Mouse (Mus musculus) v-Abl transformed pro-B cells (cell line): ENCODE data around the gene Edn2.

Source experiments
- in situ Hi-C, 2 experiments: fragments of 400-800 bp; cut with MboI; formaldehyde crosslinking; loops; one replicate each; pipeline ENCODE4 v1.15.1; 2025; ENCODE audit not compliant: unreplicated experiment in 2 of 2

Gene Edn2

DNA sequence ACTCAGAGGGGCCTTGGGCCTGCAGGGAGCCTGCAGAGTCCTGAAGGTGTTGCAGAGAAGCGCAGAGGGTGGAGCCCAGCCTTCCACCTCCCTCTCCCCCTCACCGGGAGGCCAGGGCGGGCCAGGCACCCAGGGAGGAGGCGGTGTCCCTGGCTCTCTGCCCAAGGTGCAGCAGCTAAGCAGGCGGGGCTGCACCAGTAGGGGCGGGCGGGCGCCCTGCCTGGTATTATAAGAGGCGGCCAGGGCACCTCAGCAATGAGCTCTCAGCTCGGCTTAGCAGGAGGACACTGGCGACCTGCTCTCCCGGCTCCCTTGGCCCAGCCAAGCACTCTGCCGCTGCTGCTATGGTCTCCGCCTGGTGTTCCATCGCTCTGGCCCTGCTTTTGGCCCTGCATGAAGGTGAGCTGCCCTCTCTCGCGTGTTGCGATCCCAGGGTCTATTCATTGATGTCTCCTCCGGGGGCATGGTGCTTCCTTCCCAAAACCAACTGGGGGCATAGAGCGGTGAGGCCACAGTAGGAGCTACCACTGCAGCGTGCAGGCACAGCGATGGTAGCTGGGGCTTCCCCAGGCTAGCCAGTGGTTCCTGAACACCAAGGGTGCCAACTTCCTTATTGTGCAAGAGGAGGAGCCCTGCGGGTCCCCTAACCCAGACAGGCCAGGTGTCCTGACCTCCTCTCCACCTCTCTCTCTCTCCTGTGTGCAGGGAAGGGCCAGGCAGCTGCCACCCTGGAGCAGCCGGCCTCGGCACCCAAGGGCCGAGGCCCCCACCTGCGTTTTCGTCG is at the start of gene Edn2:
TSS of gene Edn2 (plus strand) at position 41 of the 784 bp plus-strand sequence.
- in situ Hi-C loops, result no loop called here

DNA sequence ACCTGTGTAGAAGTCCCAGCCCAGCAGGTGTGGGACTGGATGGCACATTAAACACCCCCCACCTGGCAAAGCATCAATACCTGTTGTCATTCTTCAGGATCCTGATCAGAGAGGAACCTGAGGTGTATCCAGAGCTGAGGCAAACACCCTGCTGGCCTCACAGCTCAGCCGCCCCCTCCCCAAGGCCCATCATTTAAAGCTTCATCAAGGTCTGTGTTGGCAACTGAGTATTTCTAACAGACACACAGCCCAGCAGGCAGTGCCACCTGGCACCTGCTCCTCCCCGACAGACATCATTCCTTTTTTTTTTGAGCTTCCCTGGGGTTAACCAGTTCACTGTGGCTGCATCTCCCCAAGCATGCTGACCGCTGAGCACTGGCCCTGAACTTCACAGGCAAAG is 45.5 kb upstream of the Edn2 start:
- in situ Hi-C loops, result no loop called here

DNA sequence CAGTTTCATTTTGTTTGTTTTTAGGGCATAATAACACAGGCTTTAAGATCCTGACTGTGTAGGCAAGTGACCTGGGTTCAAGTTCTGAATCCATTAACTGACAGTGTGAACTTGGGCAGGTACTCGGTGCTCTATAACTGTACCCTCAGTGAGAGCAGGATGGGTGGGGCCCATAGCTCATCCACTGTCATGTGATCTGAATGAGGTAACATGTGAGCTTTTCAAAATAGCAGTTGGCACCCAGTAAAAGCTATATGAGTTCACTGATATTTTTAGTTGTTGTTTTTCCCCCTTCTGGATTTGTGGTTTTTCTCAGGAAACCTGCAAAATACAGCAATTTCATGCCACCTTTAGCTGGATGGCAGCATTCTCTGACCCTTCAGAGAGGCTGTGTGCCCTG is 44.7 kb upstream of the Edn2 start:
- in situ Hi-C loops, result no loop called here

DNA sequence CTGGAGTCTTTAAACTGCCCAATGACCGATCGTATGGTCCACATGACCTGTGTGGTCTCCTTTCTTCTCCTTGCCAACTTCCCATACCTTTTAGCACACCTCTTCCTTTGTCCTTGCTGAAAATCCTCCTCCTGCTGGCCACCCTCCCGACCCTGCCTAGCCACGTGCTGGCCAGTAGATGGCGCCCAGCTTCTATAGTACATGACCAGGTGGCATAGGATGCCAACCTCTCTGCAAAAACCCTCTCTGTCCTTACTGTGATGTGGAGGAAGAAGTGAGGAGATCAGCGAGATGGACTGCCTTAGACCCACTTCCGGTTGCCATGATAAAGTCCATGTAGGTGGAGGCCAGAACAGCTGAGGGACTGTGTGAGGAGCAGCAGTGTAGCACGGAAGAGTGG is 40.7 kb upstream of the Edn2 start:
- in situ Hi-C loops, result loop anchor here (10.0 kb wide), 3 partner anchors 315 to 875 kb away; no protein-coding TSS in a partner anchor

DNA sequence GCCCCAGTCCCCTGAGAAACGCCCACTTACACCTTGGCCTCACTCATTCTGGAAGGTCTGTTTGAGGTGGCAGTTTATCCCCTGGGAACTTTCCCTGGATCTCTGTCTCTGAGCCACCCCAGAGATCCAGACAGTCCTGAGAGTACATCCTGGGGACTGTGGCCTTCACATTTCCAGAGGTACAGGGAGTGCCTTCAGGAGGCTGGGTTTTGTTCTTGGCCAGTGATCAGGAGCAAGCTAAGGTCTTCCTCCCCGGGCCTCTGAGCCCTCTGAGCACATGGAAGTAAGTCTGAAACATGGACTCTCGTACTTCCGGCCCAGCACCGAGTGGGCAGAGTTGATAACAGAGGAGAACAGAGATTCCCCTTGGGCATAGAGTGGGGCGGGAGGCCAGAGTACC is 36.4 kb upstream of the Edn2 start:
- in situ Hi-C loops, result loop anchor here (5.0 to 10.0 kb wide), 6 partner anchors 317 to 880 kb away; no protein-coding TSS in a partner anchor

DNA sequence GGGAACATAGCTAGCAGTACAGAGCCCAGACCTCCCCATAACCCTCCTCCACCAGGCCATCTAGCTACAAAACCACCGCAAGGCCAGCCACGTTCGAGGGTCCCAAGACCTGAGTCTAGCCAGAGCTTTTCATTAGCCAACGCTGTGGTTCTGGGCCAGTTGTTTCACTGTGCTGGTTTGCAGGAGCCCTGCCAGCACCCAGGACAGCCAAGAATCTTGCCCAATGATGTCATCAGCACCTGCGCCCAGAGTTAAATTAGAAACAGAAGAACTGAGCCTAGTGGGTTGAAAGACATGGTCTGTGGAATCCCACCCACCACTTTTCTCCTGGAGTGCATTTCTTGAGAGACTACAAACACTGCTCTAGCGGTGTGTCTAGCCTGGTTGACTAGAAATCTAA is 35.0 kb upstream of the Edn2 start:
- in situ Hi-C loops, result loop anchor here (5.0 to 10.0 kb wide), 6 partner anchors 319 to 881 kb away; no protein-coding TSS in a partner anchor

DNA sequence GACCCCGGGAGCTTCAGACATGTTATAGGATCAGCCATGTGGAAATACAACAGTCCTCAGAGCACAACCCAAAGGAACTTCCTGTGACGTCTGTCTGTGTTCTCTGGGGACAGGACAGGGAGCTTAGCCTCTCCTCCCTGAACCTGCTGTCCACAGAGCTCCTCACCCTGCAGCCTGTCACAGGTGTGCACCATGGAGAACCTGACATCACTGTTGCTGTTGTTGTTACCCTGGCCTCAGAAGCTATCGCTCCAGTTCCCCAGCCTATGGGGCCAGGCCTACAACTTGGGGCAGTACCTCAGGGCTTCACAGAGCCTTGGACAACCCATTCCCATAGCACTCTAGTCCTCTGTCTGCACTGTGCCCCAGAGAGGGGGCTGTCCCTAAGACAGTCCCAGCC is 33.7 kb upstream of the Edn2 start:
- in situ Hi-C loops, result loop anchor here (5.0 to 10.0 kb wide), 6 partner anchors 320 to 883 kb away; no protein-coding TSS in a partner anchor

DNA sequence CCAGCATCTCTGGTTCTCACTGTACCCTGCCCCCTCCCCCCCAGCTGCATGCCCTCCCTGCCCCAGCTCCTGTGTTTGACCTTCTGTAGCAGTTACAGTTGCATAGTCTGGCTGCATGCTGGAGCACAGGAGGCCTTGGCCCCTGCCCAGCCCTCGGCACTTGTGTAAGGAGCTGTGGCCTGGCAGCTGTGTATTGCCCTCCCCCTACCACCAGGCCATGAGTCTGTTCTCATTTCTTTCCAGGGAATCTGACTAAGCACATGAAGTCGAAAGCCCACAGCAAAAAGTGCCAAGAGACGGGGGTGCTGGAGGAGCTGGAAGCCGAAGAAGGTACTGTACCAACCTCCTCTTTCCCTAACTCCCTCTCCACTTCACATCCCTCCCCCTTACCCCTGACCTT is 33.0 kb upstream of the Edn2 start:
- in situ Hi-C loops, result loop anchor here (5.0 to 10.0 kb wide), 6 partner anchors 321 to 883 kb away; no protein-coding TSS in a partner anchor

DNA sequence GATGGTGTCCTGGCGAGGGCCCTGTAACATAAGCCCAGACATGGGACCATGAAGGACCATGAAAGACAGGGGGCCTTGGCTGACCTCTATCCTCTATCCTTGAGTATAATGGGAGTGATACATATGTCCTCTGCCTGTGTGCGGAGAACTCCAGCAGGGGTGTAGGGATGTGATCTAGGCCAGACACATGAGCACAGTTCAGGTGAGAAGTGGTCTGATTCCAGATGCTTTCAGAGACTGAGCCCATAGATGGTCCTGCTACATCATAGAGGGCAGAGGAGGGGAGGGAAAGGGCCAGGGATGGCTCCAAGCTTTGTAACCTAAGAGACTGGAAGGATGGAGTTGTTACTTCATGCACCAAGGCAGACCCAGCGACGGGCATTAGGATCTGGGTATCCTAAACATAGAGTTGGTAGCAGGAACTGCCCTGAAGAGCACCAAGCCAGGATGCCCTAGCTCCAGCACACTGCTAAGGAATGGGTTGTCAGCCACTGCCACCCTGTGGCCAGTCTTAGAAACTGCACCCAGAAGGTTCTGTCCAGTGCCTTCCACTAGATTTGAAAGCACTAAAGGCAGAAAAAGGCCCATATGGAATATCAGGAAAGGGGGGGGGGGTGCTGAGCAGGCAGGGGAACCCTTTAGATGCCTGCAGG is 31.6 kb upstream of the Edn2 start:
- in situ Hi-C loops, result loop anchor here (5.0 to 10.0 kb wide), 6 partner anchors 322 to 885 kb away; no protein-coding TSS in a partner anchor

DNA sequence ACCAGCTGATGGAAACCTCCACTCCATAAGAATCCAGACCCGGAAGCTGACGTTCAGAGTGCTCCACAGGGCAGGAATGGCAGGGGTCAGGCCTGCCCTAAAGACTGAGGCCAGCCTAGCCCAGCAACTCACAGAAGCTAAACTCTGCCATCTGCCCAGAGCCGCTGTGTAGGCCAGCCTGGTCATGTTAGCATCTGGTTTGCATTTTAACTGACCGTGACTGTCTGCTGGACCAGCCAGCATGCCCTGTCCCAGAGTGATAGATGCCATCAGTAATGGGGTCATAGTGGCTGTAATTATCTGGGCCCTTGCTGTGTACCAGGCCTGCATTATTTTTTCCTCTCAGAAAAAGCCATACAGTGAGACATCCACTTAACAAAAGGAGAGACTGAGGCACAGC is 30.1 kb upstream of the Edn2 start:
- in situ Hi-C loops, result no loop called here

DNA sequence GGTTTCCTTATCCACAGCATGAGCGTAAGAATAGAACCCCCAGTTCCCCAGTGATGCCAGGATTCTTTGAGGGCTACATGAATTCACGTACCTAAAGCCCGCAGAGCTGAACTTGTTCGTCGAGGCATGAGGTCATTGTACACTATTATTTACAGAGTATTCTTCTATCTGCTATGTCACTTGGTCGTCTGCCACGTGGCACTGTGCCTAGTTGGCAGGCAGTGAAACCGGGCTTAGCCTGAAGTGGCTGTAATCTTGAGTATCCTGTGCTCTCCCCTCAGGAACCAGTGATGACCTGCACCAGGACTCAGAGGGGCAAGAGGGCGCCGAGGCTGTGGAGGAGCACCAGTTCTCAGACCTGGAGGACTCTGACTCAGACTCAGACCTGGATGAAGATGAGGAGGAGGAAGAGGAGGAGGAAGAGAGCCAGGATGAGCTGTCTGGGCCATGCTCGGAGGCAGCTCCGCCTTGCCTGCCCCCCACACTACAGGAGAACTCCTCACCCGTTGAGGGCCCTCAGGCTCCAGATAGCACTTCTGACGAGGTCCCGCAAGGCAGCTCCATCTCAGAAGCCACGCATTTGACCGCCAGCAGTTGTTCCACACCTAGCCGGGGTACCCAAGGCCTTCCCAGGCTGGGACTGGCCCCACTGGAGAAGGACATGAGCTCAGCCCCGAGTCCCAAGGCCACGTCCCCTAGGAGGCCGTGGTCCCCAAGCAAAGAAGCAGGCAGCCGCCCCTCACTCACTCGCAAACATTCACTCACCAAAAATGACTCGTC is 29.4 kb upstream of the Edn2 start:
- in situ Hi-C loops, result no loop called here

DNA sequence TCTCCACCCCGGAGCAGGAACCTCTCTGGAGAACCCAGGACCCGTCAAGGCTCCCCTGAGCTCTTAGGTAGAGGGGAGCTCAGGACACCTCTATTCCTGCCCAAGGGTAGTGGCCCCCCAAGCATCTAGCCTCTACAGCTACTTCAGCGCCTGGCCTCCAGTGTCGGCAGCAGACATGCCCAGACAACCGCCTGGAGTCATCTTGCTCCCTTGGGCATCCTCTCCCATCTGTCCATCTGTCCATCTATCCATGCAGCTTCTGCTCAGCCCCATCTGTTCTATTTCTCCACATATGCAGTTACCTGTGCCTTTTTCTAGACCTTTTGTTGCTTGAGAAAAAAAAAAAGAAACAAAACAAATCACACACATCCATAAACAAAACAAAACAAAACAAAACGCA is 26.8 kb upstream of the Edn2 start:
- in situ Hi-C loops, result no loop called here

DNA sequence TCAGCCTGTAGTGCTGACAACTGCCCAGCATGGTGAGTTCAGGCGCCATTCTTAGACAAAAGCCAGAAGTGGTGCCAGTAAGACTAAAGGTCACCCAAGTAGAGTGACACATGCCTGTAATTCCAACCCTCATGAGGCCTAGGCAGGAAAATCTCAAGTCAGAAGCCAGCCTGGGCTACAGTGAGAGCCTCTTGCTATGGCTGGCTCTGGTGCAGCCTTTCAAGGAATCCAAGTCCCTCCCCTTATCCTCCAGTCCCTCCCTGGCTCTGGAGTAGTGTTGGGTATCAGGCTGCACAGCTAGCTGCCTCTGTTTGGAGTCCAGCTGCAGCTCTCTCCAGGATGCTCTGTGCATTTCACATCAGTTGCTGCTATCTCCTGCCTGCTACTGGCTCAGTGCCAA is 19.2 kb upstream of the Edn2 start:
- in situ Hi-C loops, result no loop called here

DNA sequence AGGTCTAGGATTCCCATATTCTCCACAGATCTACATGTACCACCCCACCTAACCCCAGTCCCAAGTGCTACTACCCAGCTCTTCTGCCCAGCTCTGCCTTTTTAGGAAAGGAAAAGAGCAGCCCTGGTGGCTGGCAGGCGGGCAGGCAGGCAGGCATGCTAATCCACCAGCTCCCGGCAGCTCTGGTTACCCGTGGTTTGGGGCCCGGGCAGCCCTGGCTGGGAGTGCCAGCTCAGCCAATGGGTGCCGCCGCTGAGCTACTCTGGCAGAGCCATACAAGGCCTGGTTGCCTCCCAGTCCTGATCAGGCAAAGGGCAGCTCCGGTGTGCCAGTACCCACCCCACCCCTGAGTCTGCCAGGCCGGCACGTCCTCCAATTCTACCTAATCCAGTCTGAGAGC is 18.1 kb upstream of the Edn2 start:
- in situ Hi-C loops, result no loop called here

DNA sequence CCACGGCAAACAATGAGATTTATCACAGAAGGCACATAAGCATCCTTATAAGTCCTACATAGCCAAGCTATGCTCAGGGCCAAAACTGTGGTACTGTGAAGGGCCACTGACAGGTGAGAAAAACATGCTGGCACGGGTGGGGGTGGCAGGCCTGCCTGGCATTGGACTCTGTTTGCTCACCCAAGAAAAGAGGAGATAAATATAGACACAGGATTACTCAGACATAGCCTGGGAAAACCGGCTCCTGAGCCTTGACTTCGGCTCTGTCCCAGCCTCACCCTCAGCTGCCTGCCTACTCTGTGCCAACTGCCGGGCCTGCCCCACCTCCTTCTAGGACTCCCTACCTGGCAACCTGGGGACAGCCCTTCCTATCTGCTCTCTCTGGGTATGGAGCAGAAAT is 16.7 kb upstream of the Edn2 start:
- in situ Hi-C loops, result no loop called here

DNA sequence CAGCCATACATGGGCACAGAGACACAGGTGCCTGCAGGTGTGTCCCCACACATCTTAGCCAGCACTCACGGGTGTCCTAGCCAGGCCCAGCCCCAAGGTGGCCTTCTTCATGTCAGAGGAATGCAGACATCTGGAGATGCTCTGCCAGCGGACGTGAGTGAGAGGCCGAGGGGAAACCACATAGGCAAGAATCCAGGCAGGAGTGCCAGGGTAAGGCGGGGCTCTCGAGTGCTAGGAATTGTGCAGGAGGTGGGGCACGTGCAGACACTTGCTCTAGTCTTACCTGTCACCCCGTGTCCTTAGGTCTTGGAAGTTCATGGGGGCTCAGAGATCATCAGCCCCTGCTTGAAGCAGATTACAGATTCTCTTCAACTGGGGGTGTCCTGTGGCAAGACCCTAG is 15.1 kb upstream of the Edn2 start:
- in situ Hi-C loops, result no loop called here

DNA sequence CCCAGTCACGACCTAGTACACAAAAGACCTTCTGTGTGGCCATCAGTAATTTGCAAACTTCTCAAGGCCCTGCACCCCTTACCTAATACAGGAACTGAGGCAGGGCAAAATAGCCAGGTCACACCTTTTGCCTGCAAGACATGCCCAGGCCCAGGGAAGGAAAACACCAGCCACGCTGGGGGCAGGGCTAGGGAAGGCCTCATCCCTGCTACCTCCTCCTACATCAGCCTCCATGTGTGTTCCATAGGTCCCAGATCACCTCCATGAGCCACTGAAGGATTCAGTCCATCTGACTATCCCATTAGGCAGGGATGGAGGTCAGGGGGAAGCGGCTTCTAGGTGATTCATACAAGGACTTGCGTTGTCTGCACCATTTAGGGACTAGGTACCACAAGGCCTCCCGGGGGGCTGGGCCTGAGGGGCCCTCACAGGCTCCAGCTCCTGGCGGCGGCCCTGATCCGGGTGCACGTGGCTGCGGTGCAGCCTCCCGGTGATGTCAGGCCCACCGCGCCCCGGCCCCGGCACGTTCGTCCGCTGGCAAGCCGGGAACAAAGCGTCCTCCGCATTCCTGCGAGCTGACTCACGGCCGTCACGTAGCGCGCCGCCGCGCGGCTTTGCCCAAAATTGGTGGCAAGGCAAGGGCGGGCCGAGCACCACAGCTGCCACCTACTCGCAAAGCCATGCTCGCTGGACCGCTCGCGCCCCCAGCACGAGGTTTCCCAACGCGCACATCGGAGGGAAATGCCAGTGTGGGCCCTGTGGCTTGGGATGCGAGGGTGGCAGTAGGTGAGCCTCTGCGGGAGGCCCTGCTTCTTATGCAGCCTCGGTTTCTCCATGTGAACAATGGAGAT is 12.5 kb upstream of the Edn2 start:
- in situ Hi-C loops, result no loop called here

DNA sequence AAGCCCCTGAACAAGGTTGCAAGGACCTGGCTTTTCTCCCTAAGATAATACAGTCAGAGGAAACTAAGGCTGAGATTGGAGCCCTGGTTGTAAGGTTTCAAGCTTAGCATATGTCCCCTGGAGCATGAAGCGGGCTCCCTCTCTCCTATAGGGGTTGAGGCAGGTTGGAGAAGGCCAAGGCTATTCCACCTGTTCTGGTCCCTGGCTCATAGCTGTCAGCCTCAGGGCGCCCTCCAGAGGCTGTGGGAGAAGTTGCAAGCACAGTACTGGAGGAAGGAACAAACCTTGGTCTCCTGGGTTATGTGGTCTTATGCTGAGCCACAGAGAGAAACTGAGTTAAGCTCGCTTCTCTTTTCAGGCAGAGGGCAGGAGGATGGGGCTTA is 11.9 kb upstream of the Edn2 start:
- in situ Hi-C loops, result no loop called here

DNA sequence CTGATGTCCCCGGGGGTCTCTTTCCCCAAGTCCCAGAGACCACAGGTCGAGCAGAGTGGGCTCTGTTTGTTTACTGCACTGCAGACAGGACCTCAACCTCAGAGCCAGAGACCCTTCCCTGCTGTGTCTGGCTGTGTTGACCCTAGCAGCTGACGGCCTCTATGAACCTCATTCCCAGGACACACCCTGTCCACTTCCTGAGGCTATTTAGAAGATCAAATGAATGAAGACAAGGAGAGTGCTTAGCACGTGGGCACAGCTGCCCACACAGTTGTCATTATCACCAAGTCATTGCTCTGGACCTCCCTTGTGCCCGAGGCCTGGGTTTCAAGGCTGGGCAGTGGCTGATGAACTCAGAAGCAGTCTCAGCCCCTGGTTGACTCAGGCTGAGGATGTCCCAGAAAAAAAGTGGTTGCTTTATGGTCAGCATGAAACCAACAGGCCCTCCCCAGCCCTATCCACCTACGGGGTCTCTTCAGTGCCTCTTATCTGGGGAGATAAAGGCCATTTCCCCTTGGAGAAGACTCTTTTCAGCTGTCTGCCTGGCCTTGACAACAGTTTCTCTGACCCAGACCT is 10.6 kb upstream of the Edn2 start:
- in situ Hi-C loops, result no loop called here

DNA sequence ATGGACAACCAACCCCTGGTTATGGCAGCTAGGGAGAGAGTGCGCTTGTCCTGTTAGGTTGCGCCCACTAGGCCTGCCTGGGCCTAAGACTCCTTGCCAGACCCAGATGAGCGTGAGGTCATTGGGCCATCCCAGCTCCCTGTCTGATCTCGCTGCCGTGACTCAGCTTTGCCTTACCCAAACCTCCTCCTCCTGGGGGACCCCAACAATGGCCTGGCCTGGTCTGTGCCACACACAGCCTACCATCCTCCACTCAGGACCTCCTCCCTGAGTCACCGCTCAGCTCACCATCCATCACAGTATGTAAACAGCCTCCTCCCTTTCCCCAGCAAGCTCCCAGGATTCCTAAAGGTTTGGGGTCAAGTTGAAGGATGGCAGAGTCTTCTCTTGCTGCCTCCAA is 9.1 kb upstream of the Edn2 start:
- in situ Hi-C loops, result no loop called here
